Mouse (Mus musculus) cerebellum, adult 2 months (tissue): ENCODE measurements around the gene Ski. TPM values are rescaled to one million over a fixed set of nuclear protein-coding genes. Genes with fewer than 3 reads are reported as not detected.

Experiments used
- DNase-seq, 2 experiments: peaks; one replicate each; pipeline ENCODE4 v3.0.0; 2021
- H3K27ac ChIP-seq: fragments of 200-500 bp; 2 replicates; pipeline ENCODE4 v1.5.1; 2012; ENCODE audit warnings: low read length, control low read depth, inconsistent platforms; ENCODE audit not compliant: insufficient read depth
- H3K27me3 ChIP-seq: fragments of 200-500 bp; 2 replicates; pipeline ENCODE4 v1.6.1; 2012; ENCODE audit warnings: inconsistent platforms, mild to moderate bottlenecking, low read length, moderate library complexity; ENCODE audit not compliant: control insufficient read depth, insufficient read depth
- H3K4me1 ChIP-seq: fragments of 200-500 bp; 2 replicates; pipeline ENCODE4 v1.6.1; 2011; ENCODE audit warnings: low read length; ENCODE audit not compliant: control insufficient read depth, insufficient read depth
- H3K4me3 ChIP-seq: fragments of 200-500 bp; replicated peaks from 2 replicates; pipeline ENCODE3; 2011; ENCODE audit warnings: mild to moderate bottlenecking, low read depth, low read length, control low read depth; ENCODE audit not compliant: insufficient read depth
- CTCF ChIP-seq: fragments of 200-500 bp; IDR thresholded peaks from 2 replicates; pipeline ENCODE4 v1.5.1; 2011; ENCODE audit warnings: low read depth, mild to moderate bottlenecking, control low read depth, low read length, moderate library complexity, borderline replicate concordance; ENCODE audit not compliant: insufficient read depth
- POLR2A ChIP-seq: fragments of 200-500 bp; IDR thresholded peaks from 2 replicates; pipeline ENCODE4 v1.6.1; 2011; ENCODE audit warnings: low read length, control low read depth, borderline replicate concordance; ENCODE audit not compliant: insufficient read depth
- WGBS: fragments of 180-500 bp; shearing (Covaris S2); methylation state at CpG from one replicate; pipeline ENCODE4 v1.1.7; 2018; 5-methylcytosine and 5-hydroxymethylcytosine counted together
- polyA plus RNA-seq: library from polyadenylated mRNA; depleted of rRNA; stranded (reverse); fragments of >200 nt; gene quantifications from 2 replicates; pipeline ENCODE4 v1.2.3, GENCODE M21; 2012

Gene Ski
- polyA plus RNA-seq, 1 experiment: 87.2 TPM

DNA sequence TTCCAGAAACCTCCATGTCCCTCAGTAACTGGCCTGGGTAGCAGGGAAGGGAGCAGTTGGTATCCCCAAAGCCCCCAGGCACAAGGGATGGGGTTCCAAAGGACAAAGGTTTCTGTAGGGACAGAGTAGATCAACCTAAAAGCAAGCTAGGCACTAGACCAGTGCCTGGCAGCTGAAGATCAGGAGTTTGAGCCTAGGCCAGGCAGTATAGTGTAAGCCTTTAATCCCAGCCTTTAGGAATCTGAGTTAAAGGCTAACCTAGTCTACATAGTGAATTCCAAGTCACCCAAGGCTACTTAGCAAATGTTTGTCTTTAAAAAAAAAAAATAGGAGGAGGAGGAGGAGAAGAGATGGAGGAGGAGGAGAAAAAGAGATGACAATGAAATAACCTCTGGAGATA is 33.6 kb downstream of the Ski start:
- H3K27ac ChIP-seq: no peak overlapping the region; the same call in 1 of the 2 replicates
- peaks cover 83% of the 10 kb centered on the region for H3K4me1 ChIP-seq
- TF ChIP-seq POLR2A: no peak
- no peak for TF ChIP-seq CTCF
- H3K4me3 ChIP-seq: no peak overlapping the region
- DNase-seq: no peak
- no peaks in the 10 kb centered on the region for H3K27me3 ChIP-seq

DNA sequence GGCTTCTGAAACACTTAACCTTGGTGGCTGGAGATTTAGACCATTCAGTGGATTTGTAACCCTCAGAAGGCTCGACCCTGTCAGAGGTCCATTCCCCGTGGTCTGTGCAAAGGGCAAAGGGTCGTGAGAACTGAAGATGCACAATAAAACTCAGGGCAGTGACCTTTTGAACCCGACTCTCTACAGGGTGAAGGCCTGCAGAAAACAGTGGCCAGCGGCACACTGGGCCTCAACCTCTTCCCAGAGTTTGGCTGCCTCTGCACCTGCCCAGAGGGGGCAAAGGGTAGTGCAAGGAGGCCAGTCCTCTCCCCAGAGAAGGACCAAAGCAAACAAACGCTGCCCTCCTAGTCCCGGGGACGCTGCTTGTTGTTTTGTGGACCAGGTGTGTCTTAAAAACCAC is 34.1 kb downstream of the Ski start:
- no peak for DNase-seq
- Histone ChIP-seq H3K4me1 (peaks cover 80% of the 10 kb centered on the region), H3K27me3 (no peaks in the 10 kb centered on the region), H3K4me3 (no peak overlapping the region), H3K27ac (no peak overlapping the region; the same call in 1 of the 2 replicates)
- TF ChIP-seq POLR2A (no peak), CTCF (no peak)
- 10% methylated on average over 8 of the region's 8 CpGs for WGBS

GRCm38 (mm10) chr4:155187192-155187674 is 35.2 kb downstream of the Ski start:
- TF ChIP-seq POLR2A: no peak
- TF ChIP-seq CTCF: no peak
- WGBS: 20% methylated on average over 3 of the region's 3 CpGs
- peaks cover 80% of the 10 kb centered on the region for H3K4me1 ChIP-seq

DNA sequence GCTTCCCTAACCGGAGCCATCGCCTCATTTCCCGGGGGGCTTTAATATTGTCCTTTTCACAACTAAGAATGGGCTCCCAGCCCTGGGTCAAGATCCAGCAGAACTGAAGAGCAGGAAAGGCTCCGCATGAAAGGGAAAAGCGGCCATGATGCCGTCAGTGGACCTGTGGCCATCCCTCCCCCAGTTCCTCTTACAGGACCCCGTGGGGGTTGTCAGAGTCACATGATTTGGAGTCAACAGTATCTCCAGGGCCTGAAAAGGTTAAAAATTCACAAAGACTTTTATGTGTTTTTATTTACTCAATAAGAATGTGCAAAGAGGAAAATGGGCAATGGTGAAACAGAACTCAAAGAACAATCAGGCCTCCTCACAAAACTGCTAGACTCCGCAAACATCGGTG is 36.5 kb downstream of the Ski start:
- Histone ChIP-seq H3K4me1 (peaks cover 71% of the 10 kb centered on the region), H3K27ac (no peak overlapping the region), H3K27me3 (no peaks in the 10 kb centered on the region), H3K4me3 (no peak overlapping the region)
- WGBS: 51% methylated on average over 9 of the region's 9 CpGs
- no peak for DNase-seq
- no peak for TF ChIP-seq POLR2A
- no peak for TF ChIP-seq CTCF

More at GRCm38 (mm10) chr4:155187192-155187674, 35.2 kb downstream of the Ski start:
- no peak overlapping the region for H3K27ac ChIP-seq
- H3K27me3 ChIP-seq: no peaks in the 10 kb centered on the region
- H3K4me3 ChIP-seq: no peak overlapping the region
- no peak for DNase-seq

GRCm38 (mm10) chr4:155184248-155185070 is 37.9 kb downstream of the Ski start:
- WGBS: 16% methylated on average over 18 of the region's 18 CpGs
- peak overlapping the region; percentile 5 for H3K4me3 ChIP-seq
- TF ChIP-seq POLR2A (no peak), CTCF (no peak)
- H3K4me1 ChIP-seq: peaks cover 67% of the 10 kb centered on the region
- no peak for DNase-seq
- no peak overlapping the region for H3K27ac ChIP-seq
- H3K27me3 ChIP-seq: no peaks in the 10 kb centered on the region

GRCm38 (mm10) chr4:155183201-155183600 is 39.2 kb downstream of the Ski start:
- TF ChIP-seq CTCF (no peak), POLR2A (no peak)
- no peak overlapping the region for H3K27ac ChIP-seq
- H3K4me1 ChIP-seq: peaks cover 70% of the 10 kb centered on the region
- no peak overlapping the region for H3K4me3 ChIP-seq
- WGBS: 67% methylated on average over 7 of the region's 7 CpGs
- H3K27me3 ChIP-seq: no peaks in the 10 kb centered on the region
- DNase-seq: no peak

- H3K4me1 ChIP-seq: peaks cover 68% of the 10 kb centered on the region
- TF ChIP-seq CTCF (no peak), POLR2A (no peak)
- no peak for DNase-seq
Measured at GRCm38 (mm10) chr4:155178981-155179512, 43.3 kb downstream of the Ski start.

DNA sequence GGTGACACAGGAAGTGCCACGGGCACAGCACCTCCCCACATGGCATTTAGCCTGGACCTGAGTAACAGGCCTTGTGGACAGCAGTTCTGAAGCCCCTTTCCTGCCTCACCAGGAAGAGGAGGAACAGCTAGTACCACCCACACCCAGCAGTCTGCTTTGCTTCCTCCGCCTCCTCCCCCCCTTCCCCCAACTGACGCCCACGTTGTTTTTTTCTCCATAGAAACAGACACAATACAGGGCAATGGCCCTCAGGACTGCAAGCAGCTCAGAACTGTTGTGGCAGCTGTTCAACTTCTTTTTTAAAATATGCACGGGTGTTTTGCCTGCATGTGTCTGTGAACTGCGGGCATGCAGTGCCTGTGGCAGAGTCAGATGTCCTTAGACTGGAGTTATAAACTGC is 44.1 kb downstream of the Ski start:
- no peaks in the 10 kb centered on the region for H3K27me3 ChIP-seq
- WGBS: 1% methylated on average over 6 of the region's 6 CpGs
- no peak for TF ChIP-seq POLR2A
- TF ChIP-seq CTCF: no peak
- no peak for DNase-seq
- H3K4me3 ChIP-seq: peak overlapping the region; percentile 5
- peaks cover 74% of the 10 kb centered on the region for H3K4me1 ChIP-seq
- peak overlapping the region; percentile 25; the same call in 1 of the 2 replicates for H3K27ac ChIP-seq

More at GRCm38 (mm10) chr4:155178981-155179512, 43.3 kb downstream of the Ski start:
- 0 out of 2 replicates have a peak overlapping the region, but pooled peaks have one; percentile 42 for H3K27ac ChIP-seq
- no peaks in the 10 kb centered on the region for H3K27me3 ChIP-seq
- WGBS: 6% methylated on average over 3 of the region's 3 CpGs
- no peak overlapping the region for H3K4me3 ChIP-seq
